Mouse (Mus musculus): ENCODE data around the gene Crip2. TPM values are rescaled to one million over a fixed set of nuclear protein-coding genes. Genes with fewer than 3 reads are reported as not detected.

The Crip2 gene
- total and polyA plus RNA-seq, 2 experiments from 2014 or later, result 185 to 317 TPM

- ATAC-seq (ENCODE audit: low FRiP score), result no peak; the same call in 1 of the 2 replicates
- WGBS, result 69% methylated on average over 2 of the region's 2 CpGs
- Histone ChIP-seq H3K9ac (replicated peaks; ENCODE audit: low read length, poor library complexity, severe bottlenecking) (no peak overlapping the region), H3K4me1 (ENCODE audit: insufficient read depth, low read length) (no peaks in the 10 kb centered on the region), H3K4me3 (ENCODE audit: low read depth, low read length) (no peak overlapping the region), H3K27ac (ENCODE audit: low read depth, low read length) (no peak overlapping the region), H3K36me3 (ENCODE audit: insufficient read depth, low read length) (peaks cover 29% of the 10 kb centered on the region), H3K9me3 (ENCODE audit: low read length) (no peaks in the 10 kb centered on the region), H3K4me2 (ENCODE audit: low read depth, low read length, poor library complexity, severe bottlenecking) (no peak overlapping the region), H3K27me3 (ENCODE audit: insufficient read depth, low read length) (no peaks in the 10 kb centered on the region)
- TF ChIP-seq CTCF (IDR thresholded peaks at IDR 0.05), result no peak
- no peak for DNase-seq (ENCODE audit: low spot score)
These were observed 53.4 kb downstream of the Crip2 start for GRCm38 (mm10) chr12:113193423-113193822.

Other genes starting within 250 kb of the Crip2 start
- 88.4 and 94.6 TPM in 2 replicates for gene Jag2, start 210.5 kb upstream of the Crip2 start, total RNA-seq (2014; rRNA removed)
- 9.4 and 12.1 TPM in 2 replicates for gene Jag2, start 210.5 kb upstream of the Crip2 start, polyA plus RNA-seq (2015; fragmentation: Nextera tagmentation; extraction: Ambion mirVana)
- 23.6 and 25.8 TPM in 2 replicates for gene Nudt14, start 198.1 kb upstream of the Crip2 start, total RNA-seq (2014; rRNA removed)
- gene Nudt14, start 198.1 kb upstream of the Crip2 start, polyA plus RNA-seq (2015; fragmentation: Nextera tagmentation; extraction: Ambion mirVana), result 41.8 and 48.0 TPM in 2 replicates
- gene Btbd6, start 163.8 kb upstream of the Crip2 start, total RNA-seq (2014; rRNA removed), result 79.0 and 81.6 TPM in 2 replicates
- gene Btbd6, start 163.8 kb upstream of the Crip2 start, polyA plus RNA-seq (2015; fragmentation: Nextera tagmentation; extraction: Ambion mirVana), result 58.4 and 61.9 TPM in 2 replicates
- 42.1 and 51.3 TPM in 2 replicates for gene Brf1, start 139.5 kb upstream of the Crip2 start, total RNA-seq (2014; rRNA removed)
- gene Brf1, start 139.5 kb upstream of the Crip2 start, polyA plus RNA-seq (2015; fragmentation: Nextera tagmentation; extraction: Ambion mirVana), result 34.9 and 39.0 TPM in 2 replicates
- gene Pacs2, start 125.7 kb upstream of the Crip2 start, total RNA-seq (2014; rRNA removed), result 133 and 162 TPM in 2 replicates
- gene Pacs2, start 125.7 kb upstream of the Crip2 start, polyA plus RNA-seq (2015; fragmentation: Nextera tagmentation; extraction: Ambion mirVana), result 22.4 and 25.8 TPM in 2 replicates
- gene Tex22, start 65.7 kb upstream of the Crip2 start, total RNA-seq (2014; rRNA removed), result 0.85 and 2.2 TPM in 2 replicates
- 0.15 TPM in 1 of 2 replicates, not detected in the other for gene Tex22, start 65.7 kb upstream of the Crip2 start, polyA plus RNA-seq (2015; fragmentation: Nextera tagmentation; extraction: Ambion mirVana)
- gene Mta1, start 42.0 kb upstream of the Crip2 start, total RNA-seq (2014; rRNA removed), result 48.3 and 55.2 TPM in 2 replicates
- gene Mta1, start 42.0 kb upstream of the Crip2 start, polyA plus RNA-seq (2015; fragmentation: Nextera tagmentation; extraction: Ambion mirVana), result 15.3 and 16.8 TPM in 2 replicates
- 2.5 and 3.9 TPM in 2 replicates for gene Crip1, start 6.1 kb downstream of the Crip2 start, total RNA-seq (2014; rRNA removed)
- 25.0 and 26.0 TPM in 2 replicates for gene Crip1, start 6.1 kb downstream of the Crip2 start, polyA plus RNA-seq (2015; fragmentation: Nextera tagmentation; extraction: Ambion mirVana)
- gene Tedc1, start 16.2 kb downstream of the Crip2 start, total RNA-seq (2014; rRNA removed), result 4.3 and 17.0 TPM in 2 replicates
- 8.8 and 8.9 TPM in 2 replicates for gene Tedc1, start 16.2 kb downstream of the Crip2 start, polyA plus RNA-seq (2015; fragmentation: Nextera tagmentation; extraction: Ambion mirVana)
- gene Tmem121, start 45.7 kb downstream of the Crip2 start, total RNA-seq (2014; rRNA removed), result 80.8 and 89.1 TPM in 2 replicates
- 63.6 and 67.5 TPM in 2 replicates for gene Tmem121, start 45.7 kb downstream of the Crip2 start, polyA plus RNA-seq (2015; fragmentation: Nextera tagmentation; extraction: Ambion mirVana)